Mouse (Mus musculus) liver, adult 2 months (tissue): Measurements from ENCODE around the gene Gsk3a.

Experiments used
- CTCF ChIP-seq: fragments of 200-500 bp; IDR thresholded peaks from 2 replicates; pipeline ENCODE4 v1.5.1; 2011; ENCODE audit warnings: low read depth, low read length, control low read depth
- POLR2A ChIP-seq: fragments of 200-500 bp; IDR thresholded peaks from 2 replicates; pipeline ENCODE4 v1.6.1; 2011; ENCODE audit warnings: low read length, control low read depth; ENCODE audit not compliant: insufficient read depth; ENCODE audit errors: extremely low read depth

- TF ChIP-seq CTCF = no peak
- TF ChIP-seq POLR2A = no peak
These were observed 18.8 kb downstream of the Gsk3a start for GRCm38 (mm10) chr7:25218705-25219415.
